Mouse (Mus musculus): Measurements from ENCODE around the gene Dnajc4.

- TF ChIP-seq CTCF (IDR thresholded peaks at IDR 0.05; ENCODE audit: low read depth) (no peak), EP300 (IDR thresholded peaks at IDR 0.05; ENCODE audit: low read depth) (no peak)
Observed at GRCm38 (mm10) chr19:6949532-6949931, 42.8 kb downstream of the Dnajc4 start.

All from liver, postnatal 0 days (tissue).